Mouse (Mus musculus) heart, postnatal 25 days (tissue): ENCODE measurements at regions not wholly inside any gene's neighbourhood (a gene's known extent, or its start where the extent isn't known, plus 50 kb on each side); places are given as distances from the start of the nearest gene placed in this dataset. TPM values are rescaled to one million over a fixed set of nuclear protein-coding genes. Genes with fewer than 3 reads are reported as not detected.

Source experiments
- DNase-seq: peaks from one replicate; pipeline ENCODE4 v3.0.0; 2022; ENCODE audit warnings: low spot score
- intact Hi-C: fragments of 180-260 bp; cut with DNase I; formaldehyde crosslinking; loops from one replicate; pipeline ENCODE4 v1.15.1; 2025
- microRNA-seq: library from miRNA; unstranded; fragments of <30 nt; microRNA quantifications from one replicate; pipeline ENCODE4 v1.2.0, GENCODE M21; 2022

GRCm38 (mm10) chr9:8273253-8273652 lies 139.2 kb upstream of the Cep126 start:
- DNase-seq = no peak
- intact Hi-C loops = no loop called here

- intact Hi-C loops = no loop called here
- DNase-seq = no peak
These were observed 115.4 kb upstream of the Cep126 start for GRCm38 (mm10) chr9:8249542-8249941.

GRCm38 (mm10) chr9:8228078-8228477 lies 94.0 kb upstream of the Cep126 start:
- intact Hi-C loops = loop anchor here (10.0 kb wide), 1 partner anchor 447 kb away; no protein-coding TSS in a partner anchor

GRCm38 (mm10) chr9:8226415-8226814 lies 92.3 kb upstream of the Cep126 start:
- intact Hi-C loops = loop anchor here (10.0 kb wide), 1 partner anchor 448 kb away; no protein-coding TSS in a partner anchor
- DNase-seq = no peak

More at GRCm38 (mm10) chr9:8228078-8228477, 94.0 kb upstream of the Cep126 start:
- DNase-seq = no peak

GRCm38 (mm10) chr9:8208855-8209254 lies 74.8 kb upstream of the Cep126 start:
- no peak for DNase-seq
- intact Hi-C loops = loop anchor here (2.0 to 10.0 kb wide), 4 partner anchors 304 to 606 kb away; no protein-coding TSS in a partner anchor

- intact Hi-C loops = no loop called here
These were observed 51.3 kb upstream of the Cep126 start for GRCm38 (mm10) chr9:8185433-8185832.

More at GRCm38 (mm10) chr9:8185433-8185832, 51.3 kb upstream of the Cep126 start:
- no peak for DNase-seq

Small RNA genes in the stretch of these regions (microRNA-seq; reads per million reads assigned to microRNA genes)
- not detected for gene Mir1899
